Mouse (Mus musculus): ENCODE results near the gene Ep400. TPM values are rescaled to one million over a fixed set of nuclear protein-coding genes. Genes with fewer than 3 reads are reported as not detected.
"Not testable (repeated sequence)": the region's sequence is repeated elsewhere in the genome, so short reads cannot be mapped to it uniquely, and the experiment has no call there.

Gene Ep400
- polyA plus RNA-seq, 3 experiments from 2014 or later: 53.8 to 85.3 (median 69.2) TPM

DNA sequence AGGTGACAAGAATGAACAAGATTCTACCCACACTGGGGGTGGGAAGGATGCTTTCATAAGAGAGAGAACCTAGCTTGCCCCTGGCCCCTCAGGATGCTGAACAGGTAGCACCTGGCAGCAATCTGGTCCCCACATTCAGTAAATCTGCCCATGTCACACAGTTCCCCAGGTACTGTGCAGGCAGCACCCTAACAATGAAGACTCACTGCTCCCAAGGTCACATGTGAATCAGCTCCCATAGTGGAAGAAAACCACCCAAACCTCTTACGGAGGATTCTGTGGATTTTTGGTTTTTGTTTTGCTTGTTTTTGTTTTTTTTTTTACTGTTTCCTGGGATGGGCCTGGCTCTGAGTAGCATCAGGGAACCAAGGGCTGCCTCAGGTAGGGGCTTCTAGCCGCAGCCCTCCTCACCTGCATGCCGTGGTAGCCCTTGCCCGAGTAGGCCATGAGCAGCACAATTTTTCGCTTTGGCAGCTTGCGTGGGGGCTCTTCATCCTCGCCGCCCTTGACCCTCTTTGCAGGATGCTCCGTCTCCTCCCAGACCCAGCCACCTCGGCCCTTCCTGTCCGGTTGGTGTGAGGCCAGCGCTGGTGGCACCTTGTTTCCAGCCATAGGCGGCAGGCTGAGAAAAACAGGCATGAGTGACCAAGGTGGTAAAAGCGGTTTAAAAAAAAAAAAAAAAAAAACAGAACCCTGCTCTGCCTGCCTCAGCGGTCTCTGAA, 8.9 kb upstream of the Ep400 start:
- ATAC-seq: no peak

GRCm38 (mm10) chr5:110778263-110778662, 7.7 kb upstream of the Ep400 start:
- ATAC-seq: no peak

- no peak for ATAC-seq
Observed at GRCm38 (mm10) chr5:110776141-110776540, 5.6 kb upstream of the Ep400 start.

- no peak for ATAC-seq
Observed at GRCm38 (mm10) chr5:110774511-110774910, 4.0 kb upstream of the Ep400 start.

- ATAC-seq: not testable (repeated sequence)
Observed at GRCm38 (mm10) chr5:110772945-110773344, 2.4 kb upstream of the Ep400 start.

DNA sequence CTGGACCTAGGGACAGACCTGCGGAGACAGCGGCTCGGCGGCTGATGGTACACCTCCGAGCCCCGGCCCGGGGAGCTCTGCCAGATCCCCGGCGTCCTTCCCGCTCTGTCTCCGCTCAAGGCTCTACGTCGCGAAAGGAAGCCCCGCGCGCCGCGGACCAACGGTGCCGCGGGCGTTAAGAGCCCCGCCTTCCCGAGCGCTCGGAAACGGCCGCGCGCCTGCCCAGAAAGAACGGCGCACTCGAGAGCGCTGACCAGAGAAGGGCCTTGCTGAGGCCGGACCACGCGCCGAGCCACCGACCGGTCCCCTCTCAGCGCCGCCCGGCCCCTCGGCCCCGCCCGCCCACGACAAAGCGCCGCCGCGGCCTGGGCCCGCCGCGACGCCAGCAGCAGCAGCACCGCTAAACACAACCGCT, 479 bp downstream of the Ep400 start:
- no peak for ATAC-seq

DNA sequence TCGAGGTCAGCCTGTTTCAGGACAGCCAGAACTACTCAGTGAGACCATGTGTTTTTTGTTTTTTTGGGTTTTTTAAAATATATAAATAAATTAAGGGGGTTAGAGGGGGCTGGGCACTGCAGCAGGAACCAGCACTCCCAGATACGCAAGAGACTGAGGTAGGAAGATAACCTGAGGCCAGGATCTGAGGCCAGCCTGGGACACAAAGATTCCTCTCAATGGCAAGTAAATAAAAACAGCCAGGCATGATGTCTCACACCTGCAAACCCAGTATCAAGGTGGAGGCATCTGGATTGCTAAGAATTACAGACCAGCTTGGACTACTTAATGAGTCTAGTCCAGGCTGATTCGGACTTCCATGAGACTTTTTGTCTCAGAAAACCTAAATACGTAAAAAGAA, 1.2 kb downstream of the Ep400 start:
- ATAC-seq: no peak

DNA sequence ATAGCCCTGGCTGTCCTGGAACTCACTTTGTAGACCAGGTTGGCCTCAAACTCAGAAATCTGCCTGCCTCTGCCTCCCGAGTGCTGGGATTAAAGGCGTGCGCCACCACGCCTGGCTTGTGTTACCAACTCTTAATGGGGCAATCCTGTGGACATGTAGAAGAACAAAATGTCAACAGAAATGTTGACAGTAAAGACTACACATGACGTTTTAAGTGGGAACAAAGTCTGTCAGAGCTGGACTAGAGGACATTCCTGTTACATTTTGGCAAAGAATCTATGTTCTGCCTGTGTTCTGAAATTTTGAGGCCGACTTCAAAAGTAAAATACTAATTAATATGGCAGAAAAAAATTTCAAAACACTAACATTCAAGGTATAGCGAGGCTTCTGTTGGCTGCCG, 6.6 kb downstream of the Ep400 start:
- ATAC-seq: no peak

GRCm38 (mm10) chr5:110745021-110745420, 25.5 kb downstream of the Ep400 start:
- no peak for ATAC-seq

- ATAC-seq: no peak
Observed at GRCm38 (mm10) chr5:110739496-110740275, 30.8 kb downstream of the Ep400 start.

DNA sequence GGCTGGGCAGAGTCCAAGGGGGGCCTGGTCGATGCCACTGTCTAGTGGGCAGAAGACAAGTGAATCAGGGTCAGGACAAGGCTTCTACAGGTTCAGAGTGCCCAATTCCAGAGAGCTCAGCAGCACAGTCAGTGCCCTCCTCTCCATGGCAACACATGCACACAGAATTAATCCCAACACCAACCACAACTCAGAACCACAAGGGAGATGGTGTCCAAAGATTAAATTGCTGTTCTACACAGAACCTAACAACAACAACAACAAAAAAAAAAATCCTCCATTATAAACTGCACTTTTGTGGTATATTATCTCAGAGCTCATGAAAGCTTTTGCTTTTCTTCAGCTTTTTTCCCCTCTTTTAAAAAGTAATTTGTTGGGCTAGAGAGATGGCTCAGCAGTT, 34.9 kb downstream of the Ep400 start:
- no peak for ATAC-seq

DNA sequence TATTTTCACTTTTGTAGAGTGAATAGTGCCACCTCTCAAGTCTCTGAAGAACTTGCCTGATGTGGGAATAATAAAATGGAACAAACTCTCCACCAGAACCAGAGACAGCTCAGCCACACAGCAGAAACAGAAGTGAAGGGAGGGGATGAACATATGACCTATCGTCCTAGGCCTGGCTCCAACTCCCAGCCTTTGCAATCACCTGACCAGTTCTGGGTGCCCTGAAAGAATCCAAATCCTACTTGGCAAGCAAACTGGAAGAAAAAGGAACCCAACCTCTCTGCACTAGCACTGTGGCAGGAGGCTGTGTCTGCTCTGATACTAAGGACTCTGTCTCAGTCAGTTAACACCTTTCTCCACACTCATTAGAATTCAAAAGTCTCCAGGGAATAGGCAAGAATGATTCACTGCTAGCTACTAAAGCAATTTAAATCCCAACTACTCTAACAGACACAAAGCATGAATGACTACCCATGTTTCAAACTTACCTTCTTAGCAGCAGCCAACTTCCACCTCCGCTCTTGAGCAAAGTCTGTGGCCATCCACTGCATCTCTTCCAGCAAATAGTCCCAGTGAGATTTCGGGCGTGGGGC, 37.2 kb downstream of the Ep400 start:
- no peak for ATAC-seq

DNA sequence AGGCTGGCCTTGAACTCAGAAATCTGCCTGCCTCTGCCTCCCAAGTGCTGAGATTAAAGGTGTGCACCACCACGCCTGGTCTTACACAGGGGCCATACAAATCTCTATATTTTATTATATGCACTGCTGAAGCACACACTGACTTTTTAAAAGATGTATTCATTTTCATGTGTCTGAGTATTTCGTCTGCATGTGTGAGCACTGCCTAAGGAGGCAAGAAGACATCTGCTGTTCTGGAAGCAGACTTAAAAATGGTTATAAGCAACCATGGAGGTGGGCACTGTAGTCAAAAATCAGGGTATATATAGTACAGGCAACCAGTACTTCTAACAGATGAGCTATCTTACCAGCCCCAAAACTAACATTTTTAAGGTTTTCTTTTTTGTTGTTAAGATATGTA, 39.3 kb downstream of the Ep400 start:
- ATAC-seq: no peak

DNA sequence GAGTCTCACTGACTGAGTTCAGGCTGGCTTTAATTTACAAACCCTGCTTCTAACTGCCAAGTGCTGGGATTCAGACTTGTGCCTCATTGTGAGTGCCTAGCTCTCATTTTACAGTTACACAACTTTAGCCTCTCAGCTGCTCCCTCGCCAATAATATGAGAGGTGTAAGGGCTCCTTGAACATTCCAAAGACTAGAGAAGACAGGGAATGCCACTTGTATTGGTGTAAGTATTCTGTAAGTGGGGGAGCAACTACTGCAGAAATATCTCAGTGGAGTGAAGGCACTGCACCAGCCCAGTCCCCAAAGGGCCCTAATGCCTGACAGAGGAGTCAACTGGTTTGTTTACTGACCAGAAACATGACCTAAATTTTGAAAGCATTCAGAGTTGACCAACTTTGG, 42.7 kb downstream of the Ep400 start:
- no peak for ATAC-seq

DNA sequence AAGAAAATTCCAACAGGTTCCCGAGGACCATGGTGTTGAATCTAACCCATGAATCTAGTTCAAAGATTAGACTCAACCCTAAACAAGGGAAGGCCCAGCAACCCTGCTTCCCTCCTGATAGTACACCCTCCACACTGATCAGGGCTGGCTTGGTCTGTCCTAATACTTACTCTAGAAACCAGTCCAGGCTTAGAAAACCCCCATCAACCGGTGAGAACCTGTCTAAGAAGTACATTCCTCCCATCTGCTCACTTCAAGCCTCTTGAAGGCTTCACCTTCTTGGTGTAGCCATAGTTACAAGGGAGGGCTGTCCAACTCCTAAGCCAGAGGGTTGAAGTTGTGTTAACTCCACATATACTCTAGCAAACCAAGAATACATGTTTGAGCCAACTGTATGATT, 47.0 kb downstream of the Ep400 start:
- no peak for ATAC-seq

- not testable (repeated sequence) for ATAC-seq
Observed at GRCm38 (mm10) chr5:110721463-110721862, 49.1 kb downstream of the Ep400 start.

DNA sequence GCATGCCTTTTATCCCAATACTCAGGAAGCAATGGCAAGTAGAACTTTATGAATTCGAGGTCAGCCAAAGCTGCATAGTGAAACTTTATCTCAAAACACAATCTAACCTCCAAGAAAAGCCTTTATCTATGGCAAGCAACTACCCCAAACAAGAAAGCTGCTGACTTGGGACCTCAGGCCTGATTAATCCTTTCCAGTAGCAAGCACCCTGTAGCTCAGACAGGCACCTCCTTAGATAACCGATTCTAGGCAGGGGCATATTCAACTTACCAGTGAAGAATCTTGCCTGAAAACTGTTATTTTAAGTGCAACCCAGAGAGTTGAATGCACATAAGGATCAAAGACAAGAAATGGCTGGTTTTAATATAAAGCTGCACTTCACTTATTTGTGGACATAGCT, 59.1 kb downstream of the Ep400 start:
- ATAC-seq: no peak

DNA sequence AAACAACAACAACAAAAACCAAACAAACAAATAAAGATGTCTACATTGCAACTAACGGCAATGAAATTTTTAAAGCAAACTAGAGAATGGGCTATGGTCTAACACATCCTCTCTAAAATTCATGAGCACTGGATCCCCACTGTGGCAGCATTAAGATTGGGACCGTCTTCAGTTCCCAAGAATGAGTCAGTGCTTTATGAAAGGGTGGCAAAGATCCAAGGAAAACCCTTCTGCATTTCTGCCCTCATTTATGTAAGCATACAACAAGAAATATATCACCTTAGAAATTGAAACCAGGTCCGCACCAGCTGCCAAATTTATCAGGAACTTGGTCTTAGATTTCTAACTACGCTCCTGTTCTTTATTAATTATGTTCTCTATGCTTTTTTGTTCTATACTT, 61.3 kb downstream of the Ep400 start:
- ATAC-seq: no peak

DNA sequence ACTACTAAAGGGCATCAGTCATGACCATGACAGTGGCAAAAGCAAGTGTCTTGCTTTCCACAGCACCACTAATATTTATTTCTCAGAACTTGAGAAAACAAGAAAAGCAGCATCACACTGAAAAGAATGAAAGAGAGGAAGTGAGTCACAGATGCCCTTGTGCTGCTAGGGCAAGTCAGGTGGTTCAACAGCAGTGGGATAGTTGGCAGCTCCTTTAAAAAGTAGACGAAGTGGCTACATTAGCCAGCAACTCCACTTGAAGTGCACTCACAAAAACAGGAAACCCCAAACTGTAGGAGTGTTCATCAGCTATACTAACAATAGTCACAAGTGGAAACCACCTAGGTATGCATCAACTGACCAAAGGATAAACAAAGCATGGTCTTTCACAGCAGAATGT, 66.5 kb downstream of the Ep400 start:
- no peak for ATAC-seq

- no peak for ATAC-seq
Observed at GRCm38 (mm10) chr5:110698617-110699016, 71.9 kb downstream of the Ep400 start.

- ATAC-seq: no peak
Observed at GRCm38 (mm10) chr5:110682041-110682440, 88.5 kb downstream of the Ep400 start.

DNA sequence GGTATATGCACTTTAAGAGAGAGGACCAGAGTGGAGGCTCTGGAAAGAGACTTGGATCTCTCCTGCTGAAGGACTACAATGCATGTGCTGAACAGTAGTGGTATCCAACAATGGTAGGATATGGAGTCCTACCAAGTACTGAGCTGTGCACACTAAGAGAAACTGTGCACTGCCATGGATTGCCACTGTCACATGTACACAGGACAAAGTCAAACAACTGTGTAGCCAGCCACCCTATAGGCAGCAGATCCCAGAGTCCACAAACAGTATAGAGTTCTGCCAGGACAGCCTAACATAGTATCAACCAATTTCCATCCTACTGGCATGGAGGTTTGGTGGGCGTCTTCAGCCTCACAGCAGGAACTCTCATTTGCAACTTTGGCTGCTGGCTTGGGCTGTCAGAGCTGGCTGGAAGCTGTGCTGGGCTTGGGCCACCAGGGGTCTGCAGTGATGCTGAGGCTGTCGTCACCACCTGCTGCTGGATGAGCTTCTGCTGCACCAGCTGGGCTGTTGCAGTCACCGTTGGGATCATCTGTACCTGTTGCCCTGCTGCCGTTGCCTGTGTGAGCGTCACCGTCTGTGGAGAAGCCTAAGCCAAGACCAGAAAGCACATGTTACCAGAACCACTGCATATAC, 104.9 kb downstream of the Ep400 start:
- ATAC-seq: no peak

GRCm38 (mm10) chr5:110664750-110665269, 105.7 kb downstream of the Ep400 start:
- no peak for ATAC-seq

All from inflammation-experienced regulatory T-cells, adult 6 months (primary cell).